Mouse (Mus musculus): ENCODE results near the gene Med13l.

Gene Med13l

GRCm38 (mm10) chr5:118747026-118747425 is 186.5 kb downstream of the Med13l start:
- DNase-seq, result no peak

GRCm38 (mm10) chr5:118751446-118752179 is 191.1 kb downstream of the Med13l start:
- no peak for DNase-seq

GRCm38 (mm10) chr5:118752868-118753267 is 192.4 kb downstream of the Med13l start:
- no peak for DNase-seq

- no peak for DNase-seq
Measured at GRCm38 (mm10) chr5:118753471-118754044, 193.1 kb downstream of the Med13l start.

GRCm38 (mm10) chr5:118754191-118754759 is 193.8 kb downstream of the Med13l start:
- DNase-seq, result no peak

- no peak for DNase-seq
Measured at GRCm38 (mm10) chr5:118756078-118756477, 195.6 kb downstream of the Med13l start.

- DNase-seq, result peak; percentile 23
Measured at GRCm38 (mm10) chr5:118757396-118758301, 197.2 kb downstream of the Med13l start.

GRCm38 (mm10) chr5:118760986-118761385 is 200.5 kb downstream of the Med13l start:
- no peak for DNase-seq

GRCm38 (mm10) chr5:118762499-118763185 is 202.2 kb downstream of the Med13l start:
- no peak for DNase-seq

- DNase-seq, result peak; percentile 32
Measured at GRCm38 (mm10) chr5:118763353-118763752, 202.9 kb downstream of the Med13l start.

GRCm38 (mm10) chr5:118769143-118769542 is 208.7 kb downstream of the Med13l start:
- DNase-seq, result no peak

GRCm38 (mm10) chr5:118773866-118774265 is 213.4 kb downstream of the Med13l start:
- DNase-seq, result peak; percentile 56

GRCm38 (mm10) chr5:118776396-118776795 is 215.9 kb downstream of the Med13l start:
- DNase-seq, result no peak

- peak; percentile 80 for DNase-seq
Measured at GRCm38 (mm10) chr5:118781598-118781997, 221.1 kb downstream of the Med13l start.

- DNase-seq, result no peak
Measured at GRCm38 (mm10) chr5:118782139-118782538, 221.7 kb downstream of the Med13l start.

- no peak for DNase-seq
Measured at GRCm38 (mm10) chr5:118789226-118789625, 228.7 kb downstream of the Med13l start.

GRCm38 (mm10) chr5:118789776-118790175 is 229.3 kb downstream of the Med13l start:
- no peak for DNase-seq

- DNase-seq, result no peak
Measured at GRCm38 (mm10) chr5:118797811-118798210, 237.3 kb downstream of the Med13l start.

GRCm38 (mm10) chr5:118801592-118801991 is 241.1 kb downstream of the Med13l start:
- no peak for DNase-seq

GRCm38 (mm10) chr5:118802036-118802435 is 241.6 kb downstream of the Med13l start:
- DNase-seq, result no peak

GRCm38 (mm10) chr5:118808946-118809345 is 248.5 kb downstream of the Med13l start:
- DNase-seq, result no peak

- DNase-seq, result no peak
Measured at GRCm38 (mm10) chr5:118809588-118809987, 249.1 kb downstream of the Med13l start.

GRCm38 (mm10) chr5:118811690-118812089 is 251.2 kb downstream of the Med13l start:
- peak; percentile 12 for DNase-seq
